Mouse (Mus musculus) forebrain, embryonic 13.5 days (tissue): ENCODE measurements around the gene Slc4a3. TPM values are rescaled to one million over a fixed set of nuclear protein-coding genes. Genes with fewer than 3 reads are reported as not detected.

ENCODE experiments used
- ATAC-seq: fragments of 200-750 bp; cut with Nextera tagmentation; 2 replicates; pipeline ENCODE4 v1.8.0; 2017
- H3K27ac ChIP-seq: fragments of 300-500 bp; sonication (generic); 2 replicates; pipeline ENCODE4 v1.5.1; 2015; ENCODE audit warnings: inconsistent platforms, mild to moderate bottlenecking, moderate library complexity
- H3K27me3 ChIP-seq: fragments of 300-500 bp; sonication (generic); 2 replicates; pipeline ENCODE4 v1.6.1; 2015; ENCODE audit warnings: mild to moderate bottlenecking, inconsistent platforms
- H3K36me3 ChIP-seq: fragments of 300-500 bp; sonication (generic); 2 replicates; pipeline ENCODE4 v1.6.1; 2015; ENCODE audit warnings: mild to moderate bottlenecking, inconsistent platforms; ENCODE audit not compliant: poor library complexity, severe bottlenecking
- H3K4me1 ChIP-seq: fragments of 300-500 bp; sonication (generic); 2 replicates; pipeline ENCODE4 v1.6.1; 2015; ENCODE audit warnings: inconsistent platforms
- H3K4me2 ChIP-seq: fragments of 300-500 bp; sonication (generic); 2 replicates; pipeline ENCODE4 v1.6.1; 2015; ENCODE audit warnings: inconsistent platforms, mild to moderate bottlenecking, moderate library complexity
- H3K4me3 ChIP-seq: fragments of 300-500 bp; sonication (generic); 2 replicates; pipeline ENCODE4 v1.5.1; 2015; ENCODE audit warnings: mild to moderate bottlenecking, inconsistent platforms
- H3K9ac ChIP-seq: fragments of 300-500 bp; sonication (generic); 2 replicates; pipeline ENCODE4 v1.6.1; 2015; ENCODE audit warnings: mild to moderate bottlenecking, inconsistent platforms
- H3K9me3 ChIP-seq: fragments of 300-500 bp; sonication (generic); replicated peaks from 2 replicates; pipeline ENCODE4 v1.6.1; 2016; ENCODE audit warnings: inconsistent platforms
- WGBS: fragments of 180-500 bp; shearing (Covaris S2); methylation state at CpG from one replicate; pipeline ENCODE4 v1.1.7; 2015; 5-methylcytosine and 5-hydroxymethylcytosine counted together
- polyA plus RNA-seq: library from polyadenylated mRNA; unstranded; fragments of >200 nt; fragmentation: Nextera tagmentation; extraction: Ambion mirVana; gene quantifications from 2 replicates; pipeline ENCODE4 v1.2.1, GENCODE M21; 2015

Slc4a3 gene
- polyA plus RNA-seq, 1 experiment from 2014 or later: 20.9 TPM

GRCm38 (mm10) chr1:75555680-75556079 lies 9.6 kb downstream of the Slc4a3 start:
- H3K9ac ChIP-seq: no peak overlapping the region
- no peaks in the 10 kb centered on the region for H3K27me3 ChIP-seq
- peaks cover 74% of the 10 kb centered on the region for H3K36me3 ChIP-seq
- no peak overlapping the region for H3K4me2 ChIP-seq
- WGBS: 93% methylated on average over 7 of the region's 7 CpGs
- no peak overlapping the region for H3K27ac ChIP-seq
- H3K4me3 ChIP-seq: no peak overlapping the region
- ATAC-seq: no peak
- no peaks in the 10 kb centered on the region for H3K9me3 ChIP-seq
- peaks cover 13% of the 10 kb centered on the region for H3K4me1 ChIP-seq

GRCm38 (mm10) chr1:75556143-75556781 lies 10.2 kb downstream of the Slc4a3 start:
- Histone ChIP-seq H3K27ac (no peak overlapping the region), H3K4me2 (no peak overlapping the region), H3K4me1 (peaks cover 15% of the 10 kb centered on the region), H3K36me3 (peaks cover 68% of the 10 kb centered on the region), H3K4me3 (no peak overlapping the region), H3K27me3 (no peaks in the 10 kb centered on the region), H3K9me3 (no peaks in the 10 kb centered on the region), H3K9ac (no peak overlapping the region)
- WGBS: 89% methylated on average over 9 of the region's 9 CpGs
- no peak for ATAC-seq

DNA sequence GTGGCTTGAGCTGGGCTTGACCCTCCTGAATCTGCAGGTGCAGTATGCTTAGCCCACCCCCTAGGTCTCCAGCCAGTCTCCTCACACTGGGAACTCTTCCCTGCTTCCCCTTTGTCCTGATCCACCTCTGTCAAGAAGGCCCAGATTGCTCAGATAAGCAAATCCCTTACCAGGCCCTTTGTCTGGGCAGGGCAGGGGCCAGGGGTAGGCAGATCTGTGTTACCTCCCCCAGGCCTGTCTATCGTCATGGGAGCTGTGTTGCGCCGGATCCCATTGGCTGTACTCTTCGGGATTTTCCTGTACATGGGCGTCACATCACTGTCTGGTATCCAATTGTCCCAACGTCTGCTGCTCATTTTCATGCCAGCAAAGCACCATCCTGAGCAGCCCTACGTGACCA lies 11.0 kb downstream of the Slc4a3 start:
- Histone ChIP-seq H3K4me2 (no peak overlapping the region), H3K9ac (no peak overlapping the region), H3K27ac (no peak overlapping the region), H3K4me3 (no peak overlapping the region), H3K36me3 (peaks cover 60% of the 10 kb centered on the region), H3K9me3 (no peaks in the 10 kb centered on the region), H3K27me3 (no peaks in the 10 kb centered on the region), H3K4me1 (peaks cover 21% of the 10 kb centered on the region)
- ATAC-seq: no peak
- 91% methylated on average over 7 of the region's 7 CpGs for WGBS

DNA sequence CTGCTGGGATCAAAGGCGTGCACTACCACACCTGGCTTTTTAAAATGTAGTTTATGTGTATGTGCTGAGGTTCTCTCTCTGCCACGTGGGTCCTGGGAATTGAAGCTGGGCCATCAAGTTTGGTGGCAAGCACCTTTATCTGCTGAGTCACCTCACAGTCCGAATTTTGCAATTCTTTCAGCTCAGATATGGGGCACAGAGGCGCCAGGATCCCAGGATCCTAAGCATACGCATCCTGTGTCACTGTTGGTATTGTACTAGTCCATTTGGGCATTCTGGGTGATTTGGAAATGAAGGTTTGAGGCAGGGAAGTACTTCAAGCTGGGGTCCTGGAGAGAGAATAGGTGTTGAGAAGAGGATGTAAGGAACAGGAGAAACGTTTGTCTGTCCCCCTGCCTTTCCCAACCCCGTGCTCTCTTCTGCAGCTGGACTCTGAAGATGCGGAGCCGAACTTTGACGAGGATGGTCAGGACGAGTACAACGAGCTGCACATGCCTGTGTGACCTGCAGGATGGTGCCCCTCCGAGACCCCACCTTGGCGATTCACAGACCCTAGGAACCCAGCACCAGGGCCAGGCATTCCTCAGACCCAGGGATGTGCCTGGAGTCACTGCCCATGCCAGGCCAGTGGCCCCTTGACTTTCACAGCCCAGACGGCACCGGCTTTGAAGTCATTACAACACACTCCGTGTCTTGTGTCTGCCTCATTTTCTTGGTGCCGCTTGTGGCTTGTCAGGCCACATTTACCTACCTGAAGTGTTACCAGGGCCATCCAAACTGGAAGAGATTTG lies 12.5 kb downstream of the Slc4a3 start:
- Histone ChIP-seq H3K4me1 (peaks cover 21% of the 10 kb centered on the region), H3K27me3 (no peaks in the 10 kb centered on the region), H3K9me3 (no peaks in the 10 kb centered on the region; the same call in 1 of the 2 replicates), H3K4me2 (peak overlapping the region; percentile 46; the same call in 1 of the 2 replicates), H3K9ac (no peak overlapping the region), H3K36me3 (peaks cover 45% of the 10 kb centered on the region), H3K27ac (peak overlapping the region; percentile 19; the same call in 1 of the 2 replicates), H3K4me3 (no peak overlapping the region)
- 90% methylated on average over 18 of the region's 18 CpGs for WGBS
- no peak for ATAC-seq

GRCm38 (mm10) chr1:75559212-75559925 lies 13.3 kb downstream of the Slc4a3 start:
- ATAC-seq: peak; percentile 92
- H3K4me3 ChIP-seq: 0 out of 2 replicates have a peak overlapping the region, but pooled peaks have one; percentile 1
- 0 out of 2 replicates have a peak overlapping the region, but pooled peaks have one; percentile 19 for H3K27ac ChIP-seq
- peaks cover 21% of the 10 kb centered on the region for H3K4me1 ChIP-seq
- WGBS: 9% methylated on average over 17 of the region's 17 CpGs
- no peaks in the 10 kb centered on the region for H3K27me3 ChIP-seq
- peak overlapping the region; percentile 30; the same call in 1 of the 2 replicates for H3K9ac ChIP-seq
- peak overlapping the region; percentile 46 for H3K4me2 ChIP-seq
- H3K36me3 ChIP-seq: peaks cover 37% of the 10 kb centered on the region
- no peaks in the 10 kb centered on the region; the same call in 1 of the 2 replicates for H3K9me3 ChIP-seq

- H3K9me3 ChIP-seq: no peaks in the 10 kb centered on the region; the same call in 1 of the 2 replicates
- H3K4me2 ChIP-seq: no peak overlapping the region
- no peak overlapping the region for H3K4me3 ChIP-seq
- H3K9ac ChIP-seq: no peak overlapping the region
- H3K27ac ChIP-seq: no peak overlapping the region
- ATAC-seq: no peak; the same call in 1 of the 2 replicates
- peaks cover 27% of the 10 kb centered on the region for H3K36me3 ChIP-seq
- H3K27me3 ChIP-seq: no peaks in the 10 kb centered on the region
- 85% methylated on average over 12 of the region's 12 CpGs for WGBS
- peaks cover 21% of the 10 kb centered on the region for H3K4me1 ChIP-seq
These were observed 14.3 kb downstream of the Slc4a3 start for GRCm38 (mm10) chr1:75560206-75560913.

GRCm38 (mm10) chr1:75561221-75561897 lies 15.3 kb downstream of the Slc4a3 start:
- H3K4me2 ChIP-seq: no peak overlapping the region
- H3K9me3 ChIP-seq: no peaks in the 10 kb centered on the region; the same call in 1 of the 2 replicates
- H3K27me3 ChIP-seq: no peaks in the 10 kb centered on the region
- H3K9ac ChIP-seq: no peak overlapping the region
- WGBS: 46% methylated on average over 4 of the region's 4 CpGs
- H3K4me3 ChIP-seq: no peak overlapping the region
- peak; percentile 42; the same call in 1 of the 2 replicates for ATAC-seq
- H3K4me1 ChIP-seq: peaks cover 21% of the 10 kb centered on the region
- peaks cover 21% of the 10 kb centered on the region for H3K36me3 ChIP-seq
- no peak overlapping the region for H3K27ac ChIP-seq

- ATAC-seq: no peak
- Histone ChIP-seq H3K4me1 (peaks cover 21% of the 10 kb centered on the region), H3K4me2 (no peak overlapping the region), H3K9ac (no peak overlapping the region), H3K4me3 (no peak overlapping the region), H3K27me3 (no peaks in the 10 kb centered on the region), H3K27ac (0 out of 2 replicates have a peak overlapping the region, but pooled peaks have one; percentile 0), H3K9me3 (no peaks in the 10 kb centered on the region; the same call in 1 of the 2 replicates), H3K36me3 (peaks cover 16% of the 10 kb centered on the region)
- WGBS: 77% methylated on average over 1 of the region's 1 CpGs
These were observed 15.8 kb downstream of the Slc4a3 start for GRCm38 (mm10) chr1:75561898-75562238.

GRCm38 (mm10) chr1:75564102-75564501 lies 18.0 kb downstream of the Slc4a3 start:
- no peaks in the 10 kb centered on the region; the same call in 1 of the 2 replicates for H3K27me3 ChIP-seq
- WGBS: 94% methylated on average over 2 of the region's 2 CpGs
- H3K9me3 ChIP-seq: no peaks in the 10 kb centered on the region; the same call in 1 of the 2 replicates
- no peaks in the 10 kb centered on the region for H3K36me3 ChIP-seq
- no peak for ATAC-seq
- peaks cover 18% of the 10 kb centered on the region for H3K4me1 ChIP-seq
- no peak overlapping the region for H3K4me2 ChIP-seq
- no peak overlapping the region for H3K4me3 ChIP-seq
- H3K9ac ChIP-seq: no peak overlapping the region
- no peak overlapping the region for H3K27ac ChIP-seq

GRCm38 (mm10) chr1:75564916-75565315 lies 18.9 kb downstream of the Slc4a3 start:
- Histone ChIP-seq H3K4me3 (no peak overlapping the region), H3K4me2 (no peak overlapping the region), H3K4me1 (peaks cover 10% of the 10 kb centered on the region), H3K9me3 (no peaks in the 10 kb centered on the region; the same call in 1 of the 2 replicates), H3K27me3 (no peaks in the 10 kb centered on the region; the same call in 1 of the 2 replicates), H3K27ac (no peak overlapping the region), H3K36me3 (no peaks in the 10 kb centered on the region), H3K9ac (no peak overlapping the region)
- WGBS: 72% methylated on average over 5 of the region's 5 CpGs
- ATAC-seq: no peak

DNA sequence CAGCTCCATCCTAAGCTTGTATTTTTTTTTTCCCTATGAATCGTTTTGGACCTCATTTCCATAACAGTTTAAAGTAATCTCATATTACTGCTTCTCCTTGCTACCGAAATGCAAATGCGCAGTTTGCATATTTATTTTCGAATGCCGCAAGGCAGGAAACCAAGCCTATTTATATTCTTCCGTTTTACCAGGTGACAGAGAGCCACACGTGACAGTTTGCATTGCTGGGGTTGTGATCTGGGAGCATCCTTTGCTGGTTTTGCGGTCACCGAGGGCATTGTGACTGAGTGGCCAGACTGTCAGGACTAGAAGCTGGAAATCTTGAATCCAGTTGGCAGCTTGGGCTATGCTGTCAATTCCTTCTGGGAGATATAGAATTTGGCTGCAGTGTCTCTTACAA lies 19.6 kb downstream of the Slc4a3 start:
- no peaks in the 10 kb centered on the region; the same call in 1 of the 2 replicates for H3K27me3 ChIP-seq
- no peaks in the 10 kb centered on the region for H3K36me3 ChIP-seq
- H3K9me3 ChIP-seq: no peaks in the 10 kb centered on the region; the same call in 1 of the 2 replicates
- H3K4me1 ChIP-seq: peaks cover 8% of the 10 kb centered on the region; the same call in 1 of the 2 replicates
- ATAC-seq: no peak
- H3K4me3 ChIP-seq: no peak overlapping the region
- no peak overlapping the region for H3K4me2 ChIP-seq
- H3K9ac ChIP-seq: no peak overlapping the region
- WGBS: 72% methylated on average over 9 of the region's 9 CpGs
- no peak overlapping the region for H3K27ac ChIP-seq
